Mouse (Mus musculus) cerebellum, adult 2 months (tissue): ENCODE measurements at regions not wholly inside any gene's neighbourhood (a gene's known extent, or its start where the extent isn't known, plus 50 kb on each side); places are given as distances from the start of the nearest gene placed in this dataset.

ENCODE experiments used
- CTCF ChIP-seq: fragments of 200-500 bp; IDR thresholded peaks from 2 replicates; pipeline ENCODE4 v1.5.1; 2011; ENCODE audit warnings: low read depth, mild to moderate bottlenecking, control low read depth, low read length, moderate library complexity, borderline replicate concordance; ENCODE audit not compliant: insufficient read depth
- POLR2A ChIP-seq: fragments of 200-500 bp; IDR thresholded peaks from 2 replicates; pipeline ENCODE4 v1.6.1; 2011; ENCODE audit warnings: low read length, control low read depth, borderline replicate concordance; ENCODE audit not compliant: insufficient read depth

- TF ChIP-seq CTCF: no peak
- no peak for TF ChIP-seq POLR2A
Observed at GRCm38 (mm10) chr10:111806333-111806732, 166.1 kb upstream of the Krr1 start.
